Mouse (Mus musculus) testis, adult 2 months (tissue): ENCODE results near the gene Ldhal6b.

Experiments used
- CTCF ChIP-seq: fragments of 200-500 bp; IDR thresholded peaks from 2 replicates; pipeline ENCODE4 v1.5.1; 2012; ENCODE audit warnings: low read depth, mild to moderate bottlenecking, inconsistent platforms, low read length, moderate library complexity; ENCODE audit not compliant: control insufficient read depth, insufficient read depth, insufficient replicate concordance
- POLR2A ChIP-seq: fragments of 200-500 bp; IDR thresholded peaks from 2 replicates; pipeline ENCODE4 v1.6.1; 2012; ENCODE audit warnings: low read depth, mild to moderate bottlenecking, inconsistent platforms, low read length, moderate library complexity; ENCODE audit not compliant: control insufficient read depth

- no peak for TF ChIP-seq CTCF
- peak; percentile 98 for TF ChIP-seq POLR2A
Observed at GRCm38 (mm10) chr17:5418545-5418944, at the start of gene Ldhal6b.
